Mouse (Mus musculus) intestine, embryonic 14.5 days (tissue): ENCODE results near the gene Tnnc2. TPM values are rescaled to one million over a fixed set of nuclear protein-coding genes. Genes with fewer than 3 reads are reported as not detected.
"Not testable (repeated sequence)": the region's sequence is repeated elsewhere in the genome, so short reads cannot be mapped to it uniquely, and the experiment has no call there.

Experiments
- ATAC-seq: fragments of 200-750 bp; cut with Nextera tagmentation; replicated peaks from 2 replicates; pipeline ENCODE4 v1.8.0; 2017; ENCODE audit warnings: low read depth, moderate number of reproducible peaks, moderate TSS enrichment, moderate library complexity; ENCODE audit not compliant: low FRiP score, low TSS enrichment
- DNase-seq: peaks from one replicate; pipeline ENCODE4 v3.0.0-alpha.2; 2018; ENCODE audit warnings: low spot score
- H3K27ac ChIP-seq: fragments of 300-500 bp; sonication (generic); 2 replicates; pipeline ENCODE4 v1.5.1; 2014; ENCODE audit warnings: low read depth, mild to moderate bottlenecking, control low read depth
- H3K27me3 ChIP-seq: fragments of 300-500 bp; sonication (generic); replicated peaks from 2 replicates; pipeline ENCODE4 v1.6.1; 2014; ENCODE audit warnings: low read length, control low read depth; ENCODE audit not compliant: control insufficient read depth, insufficient read depth
- H3K36me3 ChIP-seq: fragments of 300-500 bp; sonication (generic); 2 replicates; pipeline ENCODE4 v1.6.1; 2014; ENCODE audit warnings: low read length, control low read depth; ENCODE audit not compliant: control insufficient read depth, insufficient read depth
- H3K4me1 ChIP-seq: fragments of 300-500 bp; sonication (generic); replicated peaks from 2 replicates; pipeline ENCODE4 v1.6.1; 2014; ENCODE audit warnings: low read length, control low read depth, mixed read lengths; ENCODE audit not compliant: control insufficient read depth, insufficient read depth
- H3K4me2 ChIP-seq: fragments of 300-500 bp; sonication (generic); 2 replicates; pipeline ENCODE4 v1.6.1; 2014; ENCODE audit warnings: low read length
- H3K4me3 ChIP-seq: fragments of 300-500 bp; sonication (generic); 2 replicates; pipeline ENCODE4 v1.5.1; 2014; ENCODE audit warnings: low read depth, low read length, control low read depth, mixed read lengths
- H3K9ac ChIP-seq: fragments of 300-500 bp; sonication (generic); 2 replicates; pipeline ENCODE4 v1.6.1; 2014; ENCODE audit warnings: mild to moderate bottlenecking, low read length
- H3K9me3 ChIP-seq: fragments of 300-500 bp; sonication (generic); 2 replicates; pipeline ENCODE4 v1.6.1; 2016; ENCODE audit warnings: low read length, control low read depth; ENCODE audit not compliant: control insufficient read depth
- WGBS: fragments of 180-500 bp; shearing (Covaris S2); extraction: QIAGEN DNeasy Blood & Tissue Kit; methylation state at CpG from one replicate; pipeline ENCODE4 v1.1.7; 2014; 5-methylcytosine and 5-hydroxymethylcytosine counted together
- polyA plus RNA-seq: library from polyadenylated mRNA; unstranded; fragments of >200 nt; fragmentation: Nextera tagmentation; extraction: Ambion mirVana; gene quantifications from 2 replicates; pipeline ENCODE4 v1.2.1, GENCODE M21; 2014

Tnnc2 gene
- polyA plus RNA-seq, 1 experiment from 2014 or later: 0.69 TPM

DNA sequence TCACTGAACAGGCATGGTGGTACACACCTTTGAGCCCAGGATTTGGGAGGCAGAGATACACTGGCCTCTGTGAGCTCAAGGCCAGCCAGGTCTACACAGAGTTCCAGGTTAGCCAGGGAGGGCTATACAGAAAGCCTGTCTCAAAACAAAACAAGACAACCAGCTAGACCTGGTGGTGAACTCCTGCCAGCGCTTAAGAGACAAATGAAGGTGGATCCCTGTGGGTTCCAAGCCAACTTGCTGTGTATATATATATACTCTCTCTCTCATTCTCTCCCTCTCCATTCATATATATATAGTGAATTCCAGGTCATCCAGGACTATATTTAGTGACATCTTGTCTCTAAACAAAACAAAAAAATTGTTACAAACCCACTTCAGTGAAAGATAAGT is 24.1 kb upstream of the Tnnc2 start:
- ATAC-seq: no peak

DNA sequence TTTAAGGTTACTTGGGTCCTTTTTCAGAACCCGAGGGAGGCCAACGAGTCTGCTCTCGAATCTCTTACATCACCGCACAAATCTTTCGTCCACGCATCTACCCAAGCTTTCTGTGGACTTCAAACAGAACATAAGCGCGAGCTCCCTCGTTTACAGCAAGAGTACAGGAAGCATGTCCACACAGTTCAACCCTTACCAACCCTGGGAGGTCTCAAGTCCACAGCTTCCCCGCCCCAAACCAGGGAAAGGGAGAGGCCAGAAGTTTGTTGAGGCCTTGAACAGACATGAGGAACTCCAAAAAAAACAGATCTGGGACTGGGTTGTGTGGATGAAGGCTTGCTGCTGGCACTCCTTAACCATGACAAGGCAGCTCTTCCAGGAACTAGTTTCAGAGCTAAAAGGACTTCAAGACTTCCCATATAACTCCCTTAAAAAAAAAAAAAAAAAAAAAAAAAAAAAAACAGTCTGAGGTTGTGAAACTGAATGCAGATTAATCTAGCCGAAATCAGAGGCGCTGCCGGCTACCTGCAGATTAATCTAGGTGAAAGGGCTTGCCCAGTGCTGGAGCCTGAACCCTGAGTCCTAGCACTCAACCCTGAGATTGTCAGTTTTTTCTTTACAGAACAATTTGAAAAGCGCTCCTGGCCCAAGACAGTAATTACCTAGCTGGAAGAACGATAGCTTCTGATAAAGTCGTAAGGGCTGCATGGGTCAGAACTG is 23.6 kb upstream of the Tnnc2 start:
- peaks cover 12% of the 10 kb centered on the region for H3K4me1 ChIP-seq
- peaks cover 15% of the 10 kb centered on the region for H3K36me3 ChIP-seq
- no peak overlapping the region for H3K27ac ChIP-seq
- H3K9ac ChIP-seq: no peak overlapping the region; the same call in 1 of the 2 replicates
- H3K4me3 ChIP-seq: 0 out of 2 replicates have a peak overlapping the region, but pooled peaks have one; percentile 91
- WGBS: 89% methylated on average over 16 of the region's 16 CpGs
- ATAC-seq (no peak), DNase-seq (no peak)
- no peaks in the 10 kb centered on the region for H3K27me3 ChIP-seq
- H3K4me2 ChIP-seq: peak overlapping the region; percentile 62
- no peaks in the 10 kb centered on the region for H3K9me3 ChIP-seq

More for the DNA sequence above, 24.1 kb upstream of the Tnnc2 start:
- WGBS: 67% methylated on average over 1 of the region's 1 CpGs
- DNase-seq: no peak
- Histone ChIP-seq H3K9ac (peak overlapping the region; percentile 72), H3K4me3 (peak overlapping the region; percentile 91), H3K27ac (peak overlapping the region; percentile 49; the same call in 1 of the 2 replicates), H3K36me3 (peaks cover 19% of the 10 kb centered on the region), H3K4me2 (peak overlapping the region; percentile 62), H3K27me3 (no peaks in the 10 kb centered on the region), H3K9me3 (no peaks in the 10 kb centered on the region), H3K4me1 (peaks cover 12% of the 10 kb centered on the region)

DNA sequence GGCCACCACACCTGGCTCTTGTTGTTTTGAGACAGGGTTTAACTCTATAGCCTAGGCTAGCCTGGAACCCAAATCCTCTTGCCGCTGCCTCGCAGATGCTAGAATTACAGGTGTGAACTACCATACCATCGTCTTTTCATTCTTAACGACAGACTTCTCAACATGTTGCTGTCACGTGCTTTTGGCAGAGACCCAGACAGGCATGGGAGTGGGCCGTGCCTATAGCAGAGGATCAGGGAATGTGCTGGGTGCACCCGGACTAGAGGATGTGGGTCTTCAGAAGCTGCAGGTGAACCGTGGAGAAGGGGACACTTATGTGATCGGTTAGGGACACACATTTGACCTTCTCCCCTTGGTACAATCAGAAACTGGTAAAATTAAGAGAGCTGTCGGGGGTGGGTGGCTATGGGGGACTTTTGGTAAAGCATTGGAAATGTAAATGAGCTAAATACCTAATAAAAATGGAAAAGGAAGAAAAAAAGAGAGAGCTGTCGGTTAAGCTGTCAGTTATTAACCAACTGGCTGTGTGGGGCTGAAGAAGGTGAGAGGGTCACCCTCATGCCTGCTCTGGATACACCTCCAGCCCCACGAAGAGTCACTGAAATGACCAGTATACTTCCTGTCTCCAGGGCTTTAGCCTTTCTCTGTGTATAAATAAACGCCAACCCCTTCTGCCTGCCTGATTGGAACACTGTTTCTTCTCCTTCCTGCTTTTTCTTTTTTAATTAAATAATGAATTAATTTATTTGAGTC is 20.7 kb upstream of the Tnnc2 start:
- 89% methylated on average over 13 of the region's 13 CpGs for WGBS
- DNase-seq (no peak), ATAC-seq (no peak)
- no peaks in the 10 kb centered on the region for H3K9me3 ChIP-seq
- H3K27ac ChIP-seq: no peak overlapping the region
- H3K4me1 ChIP-seq: peaks cover 8% of the 10 kb centered on the region
- no peaks in the 10 kb centered on the region for H3K27me3 ChIP-seq
- H3K36me3 ChIP-seq: peaks cover 38% of the 10 kb centered on the region
- H3K9ac ChIP-seq: no peak overlapping the region
- H3K4me3 ChIP-seq: no peak overlapping the region
- H3K4me2 ChIP-seq: no peak overlapping the region

DNA sequence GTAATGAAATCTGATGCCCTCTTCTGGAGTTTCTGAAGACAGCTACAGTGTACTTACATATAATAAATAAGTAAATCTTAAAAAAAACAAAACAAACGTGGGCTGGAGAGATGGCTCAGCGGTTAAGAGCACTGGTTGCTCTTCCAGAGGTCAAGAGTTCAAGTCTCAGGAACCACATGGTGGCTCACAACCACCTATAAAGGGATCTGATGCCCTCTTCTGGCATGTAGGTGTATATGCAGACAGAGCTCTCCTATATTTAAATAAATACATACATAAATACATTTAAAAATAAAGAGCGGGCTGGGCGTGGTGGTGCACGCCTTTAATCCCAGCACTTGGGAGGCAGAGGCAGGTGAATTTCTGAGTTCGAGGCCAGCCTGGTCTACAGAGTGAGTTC is 18.8 kb upstream of the Tnnc2 start:
- not testable (repeated sequence) for H3K9ac ChIP-seq, H3K27me3 ChIP-seq, H3K9me3 ChIP-seq, H3K4me1 ChIP-seq, H3K4me2 ChIP-seq, DNase-seq, H3K4me3 ChIP-seq, ATAC-seq, H3K27ac ChIP-seq
- WGBS: 81% methylated on average over 6 of the region's 6 CpGs
- H3K36me3 ChIP-seq: peaks cover 52% of the 10 kb centered on the region

DNA sequence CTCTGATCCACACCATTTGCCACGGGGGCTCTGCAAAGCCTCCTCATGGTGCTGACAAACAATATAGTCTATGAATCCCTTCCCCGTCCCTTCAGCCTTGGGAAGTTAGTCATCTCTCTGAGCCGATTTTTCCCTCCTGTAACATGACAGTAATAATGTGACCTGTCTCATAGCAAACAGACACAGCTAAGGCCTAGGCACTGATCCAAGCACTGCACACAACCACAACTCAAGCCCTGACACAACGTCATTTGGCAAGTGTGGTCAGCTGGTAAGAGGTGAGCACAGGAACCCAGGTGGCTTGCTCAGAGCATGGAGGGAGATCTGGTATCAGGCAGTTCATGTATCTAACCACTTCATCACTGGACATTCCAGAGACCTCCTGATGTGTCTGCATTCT is 16.1 kb upstream of the Tnnc2 start:
- H3K4me1 ChIP-seq: no peaks in the 10 kb centered on the region
- H3K36me3 ChIP-seq: peaks cover 76% of the 10 kb centered on the region
- DNase-seq (no peak), ATAC-seq (no peak)
- no peak overlapping the region for H3K4me2 ChIP-seq
- no peaks in the 10 kb centered on the region for H3K9me3 ChIP-seq
- no peak overlapping the region for H3K27ac ChIP-seq
- no peak overlapping the region for H3K9ac ChIP-seq
- no peak overlapping the region for H3K4me3 ChIP-seq
- no peaks in the 10 kb centered on the region for H3K27me3 ChIP-seq
- 80% methylated on average over 4 of the region's 4 CpGs for WGBS

DNA sequence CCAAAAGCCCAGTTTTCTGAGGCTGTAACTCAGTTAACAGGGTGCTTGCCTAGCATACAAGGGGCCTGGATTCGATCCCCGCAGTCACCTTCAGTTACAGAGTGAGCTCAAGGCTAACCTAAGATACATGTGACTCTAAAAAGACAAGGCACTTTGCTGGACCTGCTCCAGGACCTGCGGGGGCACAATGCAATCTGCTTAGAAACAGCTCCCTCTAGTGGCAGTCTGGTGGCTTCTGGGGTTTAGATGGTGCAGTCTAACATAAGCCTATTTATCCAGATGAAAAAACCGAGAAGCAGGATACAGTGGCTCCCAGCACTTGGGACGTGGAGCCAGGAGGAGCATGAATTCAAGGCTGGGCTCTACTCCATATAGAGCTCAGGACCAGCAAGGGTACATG is 14.5 kb upstream of the Tnnc2 start:
- Histone ChIP-seq H3K9me3 (no peaks in the 10 kb centered on the region), H3K36me3 (peaks cover 76% of the 10 kb centered on the region), H3K4me3 (no peak overlapping the region), H3K27me3 (no peaks in the 10 kb centered on the region), H3K27ac (no peak overlapping the region), H3K4me2 (no peak overlapping the region), H3K4me1 (no peaks in the 10 kb centered on the region), H3K9ac (no peak overlapping the region)
- ATAC-seq (peak; percentile 24; the same call in 1 of the 2 replicates), DNase-seq (peak; percentile 85)
- 32% methylated on average over 5 of the region's 5 CpGs for WGBS

DNA sequence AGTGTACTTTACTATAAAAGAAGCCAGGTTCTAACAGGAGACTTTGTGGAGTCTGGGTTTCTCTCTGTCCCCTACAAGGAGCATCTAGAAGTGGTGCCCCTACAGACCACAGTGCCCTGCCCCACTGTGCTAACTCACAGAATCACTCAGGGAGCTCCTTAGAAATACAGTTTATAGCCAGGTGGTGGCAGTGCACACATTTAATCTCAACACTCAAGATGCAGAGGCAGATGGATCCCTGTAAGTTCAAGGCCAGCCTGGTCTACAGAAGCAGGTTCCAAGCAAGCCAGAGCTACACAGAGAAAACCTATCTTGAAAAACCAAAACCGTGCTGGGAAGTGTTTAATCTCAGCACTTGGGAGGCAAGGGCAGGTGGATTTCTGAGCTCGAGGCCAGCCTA is 14.0 kb upstream of the Tnnc2 start:
- no peak overlapping the region for H3K9ac ChIP-seq
- no peak for DNase-seq
- H3K4me2 ChIP-seq: no peak overlapping the region
- peaks cover 79% of the 10 kb centered on the region for H3K36me3 ChIP-seq
- H3K4me1 ChIP-seq: no peaks in the 10 kb centered on the region
- WGBS: 94% methylated on average over 2 of the region's 2 CpGs
- no peak for ATAC-seq
- no peak overlapping the region for H3K4me3 ChIP-seq
- H3K27ac ChIP-seq: no peak overlapping the region
- no peaks in the 10 kb centered on the region for H3K27me3 ChIP-seq
- H3K9me3 ChIP-seq: no peaks in the 10 kb centered on the region

DNA sequence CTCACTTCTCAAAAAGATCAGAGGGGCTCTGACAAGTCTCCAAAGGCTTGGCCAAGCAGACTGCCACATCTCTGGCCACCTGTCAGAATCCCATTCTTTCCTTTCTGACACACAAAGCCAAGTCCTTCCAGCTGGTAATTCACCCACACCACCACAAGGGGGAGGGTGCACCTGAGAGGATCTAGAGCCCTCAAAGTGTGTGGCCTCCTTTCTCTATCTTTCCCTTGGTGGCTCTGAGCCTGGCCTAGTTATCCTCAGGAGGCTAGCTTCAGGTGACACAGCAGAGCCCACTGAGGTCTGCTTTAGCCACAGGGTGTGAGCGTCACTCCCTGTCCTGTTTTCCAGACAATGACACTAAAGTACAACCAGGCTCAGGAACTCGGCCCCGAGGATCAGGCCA is 13.5 kb upstream of the Tnnc2 start:
- Histone ChIP-seq H3K9ac (no peak overlapping the region), H3K36me3 (peaks cover 78% of the 10 kb centered on the region), H3K27ac (no peak overlapping the region), H3K27me3 (no peaks in the 10 kb centered on the region), H3K4me3 (no peak overlapping the region), H3K4me2 (no peak overlapping the region), H3K9me3 (no peaks in the 10 kb centered on the region), H3K4me1 (no peaks in the 10 kb centered on the region)
- no peak for ATAC-seq
- 75% methylated on average over 3 of the region's 3 CpGs for WGBS
- DNase-seq: peak; percentile 74
